Mouse (Mus musculus): ENCODE measurements at regions not wholly inside any gene's neighbourhood (a gene's known extent, or its start where the extent isn't known, plus 50 kb on each side); places are given as distances from the start of the nearest gene placed in this dataset.

DNA sequence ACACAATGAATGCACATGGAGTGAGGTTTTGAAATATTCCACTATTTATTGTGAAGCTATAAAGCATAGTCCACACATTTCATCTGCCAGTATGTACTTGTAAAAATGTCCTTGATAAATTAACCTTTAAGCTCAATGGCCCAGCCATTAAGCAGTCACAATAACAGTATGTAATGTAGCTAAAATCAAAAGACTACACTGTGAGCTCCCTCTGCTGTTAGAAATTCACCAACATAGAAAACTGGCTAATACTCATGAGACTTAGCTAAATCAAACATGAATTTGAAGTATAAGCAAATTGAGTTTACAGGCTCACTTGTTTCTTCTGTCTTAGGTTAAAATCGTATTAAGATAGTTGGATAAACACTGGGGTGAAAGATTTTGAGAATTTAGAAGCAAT is 182.1 kb downstream of the Atxn7l3b start:
- TF ChIP-seq CTCF (IDR thresholded peaks at IDR 0.05) (peak; percentile 32), EP300 (IDR thresholded peaks at IDR 0.05) (no peak)

Measured in lung, postnatal 0 days (tissue).